Mouse (Mus musculus): ENCODE results near the gene Arf4. TPM values are rescaled to one million over a fixed set of nuclear protein-coding genes. Genes with fewer than 3 reads are reported as not detected.

Arf4 gene
- total RNA-seq, 2 experiments from 2014 or later = 37.7 to 66.7 TPM

Other genes with a start within 250 kb of the Arf4 start
- gene Slmap, start 103.1 kb upstream of the Arf4 start, total RNA-seq (2015; ENCODE audit: low replicate concordance) = 22.1 and 33.0 TPM in 2 replicates
- 27.9 and 42.7 TPM in 2 replicates for gene Slmap, start 103.1 kb upstream of the Arf4 start, total RNA-seq (2017; ENCODE audit: low replicate concordance)
- gene Dennd6a, start 64.2 kb upstream of the Arf4 start, total RNA-seq (2015; ENCODE audit: low replicate concordance) = 6.9 and 7.3 TPM in 2 replicates
- gene Dennd6a, start 64.2 kb upstream of the Arf4 start, total RNA-seq (2017; ENCODE audit: low replicate concordance) = 4.7 and 11.6 TPM in 2 replicates
- 2.5 and 4.0 TPM in 2 replicates for gene Pde12, start 31.8 kb downstream of the Arf4 start, total RNA-seq (2015; ENCODE audit: low replicate concordance)
- gene Pde12, start 31.8 kb downstream of the Arf4 start, total RNA-seq (2017; ENCODE audit: low replicate concordance) = 3.1 and 3.7 TPM in 2 replicates
- 0.21 and 0.38 TPM in 2 replicates for gene Dnah12, start 55.2 kb downstream of the Arf4 start, total RNA-seq (2015; ENCODE audit: low replicate concordance)
- gene Dnah12, start 55.2 kb downstream of the Arf4 start, total RNA-seq (2017; ENCODE audit: low replicate concordance) = 0.14 and 1.0 TPM in 2 replicates